Mouse (Mus musculus): ENCODE results near the gene Gm36210.
"Not testable (repeated sequence)": the region's sequence is repeated elsewhere in the genome, so short reads cannot be mapped to it uniquely, and the experiment has no call there.

DNA sequence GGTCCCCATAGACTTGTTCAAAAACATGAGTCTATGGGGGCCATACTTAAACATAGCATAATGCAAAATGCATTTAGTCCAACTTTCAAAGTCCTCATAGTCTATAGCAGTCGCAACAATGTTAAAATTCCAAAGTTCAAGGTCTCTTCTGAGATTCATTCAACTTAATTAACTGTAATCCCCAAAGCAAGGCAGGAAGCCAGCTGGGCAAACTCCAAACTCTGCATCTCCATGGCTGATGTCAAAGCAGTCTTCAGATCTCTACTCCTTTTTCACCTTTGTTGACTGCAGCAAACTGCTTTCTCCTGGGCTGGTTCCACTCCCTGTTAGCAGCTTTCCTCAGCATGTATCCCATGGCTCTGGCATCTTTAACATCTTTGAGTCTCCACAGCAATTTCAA, 27.3 kb downstream of the Gm36210 start:
- not testable (repeated sequence) for TF ChIP-seq POLR2A (IDR thresholded peaks at IDR 0.05; ENCODE audit: extremely low read depth, insufficient read depth, low read length); CTCF (IDR thresholded peaks at IDR 0.05; ENCODE audit: low read depth, low read length)
